Mouse (Mus musculus): Measurements from ENCODE around the gene Prdm16. TPM values are rescaled to one million over a fixed set of nuclear protein-coding genes. Genes with fewer than 3 reads are reported as not detected.

Gene Prdm16
- polyA plus RNA-seq, 1 experiment from 2014 or later = 23.2 TPM

GRCm38 (mm10) chr4:154456265-154456822 is 180.3 kb downstream of the Prdm16 start:
- H3K9ac ChIP-seq (ENCODE audit: low read length) = no peak overlapping the region
- H3K27me3 ChIP-seq (ENCODE audit: control insufficient read depth, insufficient read depth, low read length) = no peaks in the 10 kb centered on the region
- no peaks in the 10 kb centered on the region for H3K9me3 ChIP-seq (replicated peaks; ENCODE audit: control insufficient read depth, low read length)
- ATAC-seq (ENCODE audit: insufficient read depth, low FRiP score) = no peak
- no peaks in the 10 kb centered on the region for H3K4me1 ChIP-seq (ENCODE audit: control insufficient read depth, insufficient read depth, low read length)
- 55% methylated on average over 11 of the region's 11 CpGs for WGBS
- no peak overlapping the region for H3K4me3 ChIP-seq (replicated peaks; ENCODE audit: low read length)
- H3K27ac ChIP-seq (ENCODE audit: low read length) = no peak overlapping the region
- H3K4me2 ChIP-seq (ENCODE audit: low read depth, low read length) = no peak overlapping the region
- H3K36me3 ChIP-seq (ENCODE audit: control insufficient read depth, insufficient read depth, low read length) = no peaks in the 10 kb centered on the region

- H3K27ac ChIP-seq (ENCODE audit: low read length) = no peak overlapping the region
- 91% methylated on average over 9 of the region's 9 CpGs for WGBS
- H3K4me3 ChIP-seq (replicated peaks; ENCODE audit: low read length) = no peak overlapping the region
- H3K4me1 ChIP-seq (ENCODE audit: control insufficient read depth, insufficient read depth, low read length) = no peaks in the 10 kb centered on the region
- H3K9ac ChIP-seq (ENCODE audit: low read length) = no peak overlapping the region
- H3K9me3 ChIP-seq (replicated peaks; ENCODE audit: control insufficient read depth, low read length) = no peaks in the 10 kb centered on the region
- no peaks in the 10 kb centered on the region for H3K27me3 ChIP-seq (ENCODE audit: control insufficient read depth, insufficient read depth, low read length)
- H3K4me2 ChIP-seq (ENCODE audit: low read depth, low read length) = no peak overlapping the region
- ATAC-seq (ENCODE audit: insufficient read depth, low FRiP score) = no peak
- H3K36me3 ChIP-seq (ENCODE audit: control insufficient read depth, insufficient read depth, low read length) = no peaks in the 10 kb centered on the region
Observed at GRCm38 (mm10) chr4:154450441-154450840, 186.2 kb downstream of the Prdm16 start.

GRCm38 (mm10) chr4:154450036-154450435 is 186.6 kb downstream of the Prdm16 start:
- Histone ChIP-seq H3K9ac (ENCODE audit: low read length) (no peak overlapping the region), H3K9me3 (replicated peaks; ENCODE audit: control insufficient read depth, low read length) (no peaks in the 10 kb centered on the region), H3K4me2 (ENCODE audit: low read depth, low read length) (no peak overlapping the region), H3K27ac (ENCODE audit: low read length) (no peak overlapping the region), H3K4me3 (replicated peaks; ENCODE audit: low read length) (no peak overlapping the region), H3K27me3 (ENCODE audit: control insufficient read depth, insufficient read depth, low read length) (no peaks in the 10 kb centered on the region), H3K4me1 (ENCODE audit: control insufficient read depth, insufficient read depth, low read length) (no peaks in the 10 kb centered on the region), H3K36me3 (ENCODE audit: control insufficient read depth, insufficient read depth, low read length) (no peaks in the 10 kb centered on the region)
- ATAC-seq (ENCODE audit: insufficient read depth, low FRiP score) = no peak
- WGBS = 74% methylated on average over 4 of the region's 4 CpGs

- Histone ChIP-seq H3K4me2 (ENCODE audit: low read depth, low read length) (no peak overlapping the region), H3K36me3 (ENCODE audit: control insufficient read depth, insufficient read depth, low read length) (no peaks in the 10 kb centered on the region), H3K4me3 (replicated peaks; ENCODE audit: low read length) (no peak overlapping the region), H3K27me3 (ENCODE audit: control insufficient read depth, insufficient read depth, low read length) (no peaks in the 10 kb centered on the region), H3K9ac (ENCODE audit: low read length) (no peak overlapping the region), H3K27ac (ENCODE audit: low read length) (no peak overlapping the region), H3K4me1 (ENCODE audit: control insufficient read depth, insufficient read depth, low read length) (no peaks in the 10 kb centered on the region), H3K9me3 (replicated peaks; ENCODE audit: control insufficient read depth, low read length) (no peaks in the 10 kb centered on the region)
- 23% methylated on average over 3 of the region's 3 CpGs for WGBS
- peak; percentile 39 for ATAC-seq (ENCODE audit: insufficient read depth, low FRiP score)
Observed at GRCm38 (mm10) chr4:154449343-154449742, 187.3 kb downstream of the Prdm16 start.

- Histone ChIP-seq H3K4me2 (ENCODE audit: low read depth, low read length) (no peak overlapping the region), H3K4me3 (replicated peaks; ENCODE audit: low read length) (no peak overlapping the region), H3K27me3 (ENCODE audit: control insufficient read depth, insufficient read depth, low read length) (no peaks in the 10 kb centered on the region), H3K36me3 (ENCODE audit: control insufficient read depth, insufficient read depth, low read length) (no peaks in the 10 kb centered on the region), H3K9ac (ENCODE audit: low read length) (no peak overlapping the region), H3K4me1 (ENCODE audit: control insufficient read depth, insufficient read depth, low read length) (no peaks in the 10 kb centered on the region), H3K9me3 (replicated peaks; ENCODE audit: control insufficient read depth, low read length) (no peaks in the 10 kb centered on the region), H3K27ac (ENCODE audit: low read length) (no peak overlapping the region)
- WGBS = 51% methylated on average over 9 of the region's 9 CpGs
- no peak for ATAC-seq (ENCODE audit: insufficient read depth, low FRiP score)
Observed at GRCm38 (mm10) chr4:154445721-154446120, 191.0 kb downstream of the Prdm16 start.

GRCm38 (mm10) chr4:154442645-154443304 is 193.9 kb downstream of the Prdm16 start:
- 45% methylated on average over 9 of the region's 9 CpGs for WGBS
- Histone ChIP-seq H3K27me3 (ENCODE audit: control insufficient read depth, insufficient read depth, low read length) (no peaks in the 10 kb centered on the region), H3K4me1 (ENCODE audit: control insufficient read depth, insufficient read depth, low read length) (no peaks in the 10 kb centered on the region), H3K36me3 (ENCODE audit: control insufficient read depth, insufficient read depth, low read length) (no peaks in the 10 kb centered on the region), H3K4me2 (ENCODE audit: low read depth, low read length) (no peak overlapping the region), H3K27ac (ENCODE audit: low read length) (no peak overlapping the region), H3K9me3 (replicated peaks; ENCODE audit: control insufficient read depth, low read length) (no peaks in the 10 kb centered on the region), H3K9ac (ENCODE audit: low read length) (no peak overlapping the region), H3K4me3 (replicated peaks; ENCODE audit: low read length) (no peak overlapping the region)
- no peak for ATAC-seq (ENCODE audit: insufficient read depth, low FRiP score)

GRCm38 (mm10) chr4:154439455-154440052 is 197.1 kb downstream of the Prdm16 start:
- H3K36me3 ChIP-seq (ENCODE audit: control insufficient read depth, insufficient read depth, low read length) = no peaks in the 10 kb centered on the region
- H3K27me3 ChIP-seq (ENCODE audit: control insufficient read depth, insufficient read depth, low read length) = no peaks in the 10 kb centered on the region
- H3K9me3 ChIP-seq (replicated peaks; ENCODE audit: control insufficient read depth, low read length) = no peaks in the 10 kb centered on the region
- no peak for ATAC-seq (ENCODE audit: insufficient read depth, low FRiP score)
- WGBS = 60% methylated on average over 14 of the region's 14 CpGs
- H3K4me1 ChIP-seq (ENCODE audit: control insufficient read depth, insufficient read depth, low read length) = no peaks in the 10 kb centered on the region
- no peak overlapping the region for H3K9ac ChIP-seq (ENCODE audit: low read length)
- H3K4me2 ChIP-seq (ENCODE audit: low read depth, low read length) = no peak overlapping the region
- H3K4me3 ChIP-seq (replicated peaks; ENCODE audit: low read length) = no peak overlapping the region
- no peak overlapping the region for H3K27ac ChIP-seq (ENCODE audit: low read length)

GRCm38 (mm10) chr4:154438610-154439009 is 198.1 kb downstream of the Prdm16 start:
- ATAC-seq (ENCODE audit: insufficient read depth, low FRiP score) = no peak
- H3K4me1 ChIP-seq (ENCODE audit: control insufficient read depth, insufficient read depth, low read length) = no peaks in the 10 kb centered on the region
- 80% methylated on average over 15 of the region's 15 CpGs for WGBS
- H3K27me3 ChIP-seq (ENCODE audit: control insufficient read depth, insufficient read depth, low read length) = no peaks in the 10 kb centered on the region
- H3K36me3 ChIP-seq (ENCODE audit: control insufficient read depth, insufficient read depth, low read length) = no peaks in the 10 kb centered on the region
- no peak overlapping the region for H3K9ac ChIP-seq (ENCODE audit: low read length)
- no peak overlapping the region for H3K27ac ChIP-seq (ENCODE audit: low read length)
- H3K4me2 ChIP-seq (ENCODE audit: low read depth, low read length) = no peak overlapping the region
- H3K9me3 ChIP-seq (replicated peaks; ENCODE audit: control insufficient read depth, low read length) = no peaks in the 10 kb centered on the region
- no peak overlapping the region for H3K4me3 ChIP-seq (replicated peaks; ENCODE audit: low read length)

- Histone ChIP-seq H3K27me3 (ENCODE audit: control insufficient read depth, insufficient read depth, low read length) (no peaks in the 10 kb centered on the region), H3K9ac (ENCODE audit: low read length) (no peak overlapping the region), H3K4me3 (replicated peaks; ENCODE audit: low read length) (no peak overlapping the region), H3K4me2 (ENCODE audit: low read depth, low read length) (no peak overlapping the region), H3K4me1 (ENCODE audit: control insufficient read depth, insufficient read depth, low read length) (no peaks in the 10 kb centered on the region; the same call in 1 of the 2 replicates), H3K36me3 (ENCODE audit: control insufficient read depth, insufficient read depth, low read length) (no peaks in the 10 kb centered on the region), H3K9me3 (replicated peaks; ENCODE audit: control insufficient read depth, low read length) (no peaks in the 10 kb centered on the region), H3K27ac (ENCODE audit: low read length) (no peak overlapping the region)
- ATAC-seq (ENCODE audit: insufficient read depth, low FRiP score) = no peak
- 65% methylated on average over 2 of the region's 2 CpGs for WGBS
Observed at GRCm38 (mm10) chr4:154429770-154430169, 206.9 kb downstream of the Prdm16 start.
